Mouse (Mus musculus): ENCODE measurements around the gene Add2.

The Add2 gene

GRCm38 (mm10) chr6:86148518-86148917 lies 120.0 kb downstream of the Add2 start:
- no peak for DNase-seq

- no peak for DNase-seq
These were observed 120.5 kb downstream of the Add2 start for GRCm38 (mm10) chr6:86149001-86149400.

GRCm38 (mm10) chr6:86152676-86153075 lies 124.2 kb downstream of the Add2 start:
- DNase-seq: no peak

DNA sequence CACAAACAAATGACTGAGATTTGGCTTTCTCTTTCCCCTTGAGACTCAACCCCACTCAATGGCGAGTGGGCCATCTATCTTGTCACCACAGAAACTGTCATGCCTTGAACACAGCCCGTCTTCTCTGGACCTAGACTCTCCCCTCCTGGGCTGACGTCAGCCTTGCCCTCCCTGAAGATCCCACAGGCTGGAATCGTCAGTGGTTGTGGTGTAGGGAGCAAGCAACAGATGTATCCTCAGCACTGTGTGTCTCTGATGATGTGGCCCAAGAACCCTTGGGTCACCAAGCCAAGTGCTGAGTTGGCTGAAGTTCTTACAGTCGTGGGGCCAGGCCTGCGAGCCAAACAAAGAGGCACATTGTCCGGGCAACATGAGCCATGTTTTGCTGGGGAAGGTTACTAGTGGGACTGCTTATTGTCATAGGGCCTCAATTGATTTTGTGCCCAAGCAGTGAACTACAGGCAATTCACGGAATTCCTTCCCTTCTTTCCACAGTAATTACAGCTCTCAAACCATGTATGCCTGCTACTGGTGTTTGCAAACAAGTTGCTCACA lies 125.0 kb downstream of the Add2 start:
- DNase-seq: peak; percentile 33

DNA sequence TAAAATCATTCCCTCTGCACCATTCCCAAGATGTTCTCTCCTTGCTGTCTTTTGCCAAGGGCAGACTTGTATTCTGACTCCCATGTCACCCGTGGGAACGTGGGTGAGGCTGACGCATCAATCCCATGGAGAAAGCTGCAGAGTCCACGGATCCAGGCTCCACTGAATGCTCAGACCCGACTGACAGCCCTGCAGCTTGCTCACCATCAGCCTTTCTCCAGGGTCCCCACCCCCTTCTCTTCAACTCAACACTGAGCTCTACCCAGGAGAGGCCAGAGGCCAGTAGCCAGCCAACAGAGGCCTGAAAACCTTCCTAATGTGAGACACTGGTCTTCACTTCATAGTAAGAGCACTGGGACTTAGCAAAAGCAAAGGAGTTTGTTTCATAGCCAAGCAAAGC lies 125.5 kb downstream of the Add2 start:
- peak; percentile 15 for DNase-seq

DNA sequence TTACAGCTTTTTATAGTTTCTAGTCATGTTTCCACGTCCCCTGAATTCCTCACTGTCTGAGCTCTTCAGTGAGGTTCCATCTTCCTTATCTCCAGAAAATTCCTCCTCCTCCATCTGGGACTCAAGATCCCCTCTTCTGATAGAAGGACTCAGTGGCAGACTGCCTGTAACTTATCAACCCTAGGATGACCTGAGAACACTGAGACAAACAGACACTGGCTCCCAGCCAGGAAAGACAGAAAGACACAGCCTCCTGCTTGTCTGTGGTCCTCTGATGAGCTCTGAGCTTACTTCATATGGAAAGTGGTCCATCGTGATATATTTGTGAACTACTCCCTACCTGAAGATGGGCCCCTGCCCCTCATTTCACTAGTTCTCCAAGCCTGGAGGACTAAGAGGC lies 126.0 kb downstream of the Add2 start:
- no peak for DNase-seq

- DNase-seq: no peak
These were observed 129.1 kb downstream of the Add2 start for GRCm38 (mm10) chr6:86157253-86158234.

DNA sequence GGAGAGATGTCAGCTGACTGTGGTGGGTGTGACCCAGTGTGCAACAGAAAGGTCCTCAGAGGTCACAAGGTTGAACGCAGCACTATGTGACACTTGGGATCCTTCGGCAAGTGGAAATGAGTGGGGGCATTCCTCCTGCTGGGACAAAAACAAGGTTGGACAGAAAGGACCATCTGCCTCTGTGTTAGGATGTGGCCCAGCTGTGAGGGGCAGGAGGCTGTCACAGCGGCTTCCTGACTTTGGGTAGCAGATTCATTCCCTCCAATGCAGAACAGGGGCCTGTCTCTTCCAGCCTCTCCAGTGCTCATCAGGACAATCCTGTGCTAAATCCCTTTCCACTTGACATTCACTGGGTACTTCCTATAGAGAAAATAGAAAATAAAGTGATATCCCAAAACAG lies 132.4 kb downstream of the Add2 start:
- DNase-seq: no peak

DNA sequence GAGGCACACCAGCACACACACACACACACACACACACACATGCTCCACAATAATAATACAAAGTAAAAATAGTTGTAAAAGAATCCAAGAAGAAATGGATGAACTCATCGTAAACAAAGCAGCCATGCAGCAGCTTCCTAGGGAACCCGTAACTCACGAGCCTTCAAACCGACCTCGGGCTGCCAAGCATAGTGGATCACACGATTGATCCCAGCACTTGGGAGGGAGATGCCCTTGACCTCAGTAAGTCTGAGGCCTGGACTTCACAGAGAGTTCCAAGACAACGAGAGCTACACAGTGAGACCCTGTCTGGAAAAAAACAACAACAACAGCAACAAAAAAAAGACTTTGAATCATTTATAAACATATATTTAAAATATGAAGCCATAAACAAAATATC lies 133.1 kb downstream of the Add2 start:
- no peak for DNase-seq

GRCm38 (mm10) chr6:86164028-86164427 lies 135.5 kb downstream of the Add2 start:
- DNase-seq: no peak

- DNase-seq: no peak
These were observed 137.9 kb downstream of the Add2 start for GRCm38 (mm10) chr6:86166426-86166825.

DNA sequence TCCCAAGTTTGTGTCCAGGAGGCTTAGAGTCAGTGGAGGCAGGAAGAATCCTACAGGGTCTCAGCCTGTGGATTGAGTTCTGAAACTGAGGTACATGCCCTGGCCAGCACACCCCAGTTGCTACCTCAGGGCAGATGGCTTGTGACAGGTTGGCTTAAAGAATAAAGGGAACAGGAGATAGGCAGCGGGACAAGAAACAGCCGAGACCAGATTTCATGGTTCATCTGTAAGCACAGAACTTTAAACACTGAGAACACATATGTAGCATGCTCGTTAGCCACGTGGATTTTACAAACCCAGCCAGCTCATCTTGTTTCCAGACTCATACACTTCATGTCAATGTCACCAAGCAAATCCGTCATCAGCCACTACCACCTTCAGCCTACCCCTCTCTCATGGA lies 139.4 kb downstream of the Add2 start:
- DNase-seq: no peak

GRCm38 (mm10) chr6:86169166-86169565 lies 140.7 kb downstream of the Add2 start:
- DNase-seq: no peak
